Mouse (Mus musculus) heart, embryonic 15.5 days (tissue): ENCODE measurements around the gene 2410004B18Rik. TPM values are rescaled to one million over a fixed set of nuclear protein-coding genes. Genes with fewer than 3 reads are reported as not detected.
"Not testable (repeated sequence)": the region's sequence is repeated elsewhere in the genome, so short reads cannot be mapped to it uniquely, and the experiment has no call there.

Experiments used
- ATAC-seq: fragments of 200-750 bp; cut with Nextera tagmentation; replicated peaks from 2 replicates; pipeline ENCODE4 v1.8.0; 2017; ENCODE audit warnings: low read depth, moderate TSS enrichment; ENCODE audit not compliant: insufficient number of reproducible peaks, insufficient read depth, low FRiP score
- H3K27ac ChIP-seq: fragments of 300-500 bp; sonication (generic); 2 replicates; pipeline ENCODE4 v1.5.1; 2015; ENCODE audit warnings: mild to moderate bottlenecking, inconsistent platforms
- H3K27me3 ChIP-seq: fragments of 300-500 bp; sonication (generic); 2 replicates; pipeline ENCODE4 v1.6.1; 2015; ENCODE audit warnings: inconsistent platforms
- H3K36me3 ChIP-seq: fragments of 300-500 bp; sonication (generic); 2 replicates; pipeline ENCODE4 v1.6.1; 2015; ENCODE audit warnings: mild to moderate bottlenecking, inconsistent platforms
- H3K4me1 ChIP-seq: fragments of 300-500 bp; sonication (generic); replicated peaks from 2 replicates; pipeline ENCODE4 v1.6.1; 2015; ENCODE audit warnings: inconsistent platforms
- H3K4me2 ChIP-seq: fragments of 300-500 bp; sonication (generic); 2 replicates; pipeline ENCODE4 v1.6.1; 2015; ENCODE audit warnings: inconsistent platforms, mild to moderate bottlenecking, moderate library complexity
- H3K4me3 ChIP-seq: fragments of 300-500 bp; sonication (generic); 2 replicates; pipeline ENCODE4 v1.5.1; 2015; ENCODE audit warnings: mild to moderate bottlenecking, inconsistent platforms
- H3K9ac ChIP-seq: fragments of 300-500 bp; sonication (generic); 2 replicates; pipeline ENCODE4 v1.6.1; 2015; ENCODE audit warnings: mild to moderate bottlenecking, inconsistent platforms
- H3K9me3 ChIP-seq: fragments of 300-500 bp; sonication (generic); replicated peaks from 2 replicates; pipeline ENCODE4 v1.6.1; 2016; ENCODE audit warnings: inconsistent platforms
- WGBS: fragments of 180-500 bp; shearing (Covaris S2); methylation state at CpG from one replicate; pipeline ENCODE4 v1.1.7; 2015; ENCODE audit warnings: mixed read lengths; 5-methylcytosine and 5-hydroxymethylcytosine counted together
- polyA plus RNA-seq: library from polyadenylated mRNA; unstranded; fragments of >200 nt; fragmentation: Nextera tagmentation; extraction: Ambion mirVana; gene quantifications from 2 replicates; pipeline ENCODE4 v1.2.1, GENCODE M21; 2015

The 2410004B18Rik gene
- polyA plus RNA-seq, 1 experiment from 2014 or later: 45.4 TPM

GRCm38 (mm10) chr3:145951287-145952165, 13.7 kb downstream of the 2410004B18Rik start:
- WGBS: 51% methylated on average over 17 of the region's 17 CpGs
- peak; percentile 33; the same call in 1 of the 2 replicates for ATAC-seq
- peaks cover 33% of the 10 kb centered on the region for H3K4me1 ChIP-seq
- H3K9ac ChIP-seq: no peak overlapping the region
- H3K4me3 ChIP-seq: no peak overlapping the region
- H3K36me3 ChIP-seq: no peaks in the 10 kb centered on the region
- H3K4me2 ChIP-seq: no peak overlapping the region
- no peaks in the 10 kb centered on the region for H3K9me3 ChIP-seq
- H3K27me3 ChIP-seq: no peaks in the 10 kb centered on the region
- H3K27ac ChIP-seq: peak overlapping the region; percentile 45

DNA sequence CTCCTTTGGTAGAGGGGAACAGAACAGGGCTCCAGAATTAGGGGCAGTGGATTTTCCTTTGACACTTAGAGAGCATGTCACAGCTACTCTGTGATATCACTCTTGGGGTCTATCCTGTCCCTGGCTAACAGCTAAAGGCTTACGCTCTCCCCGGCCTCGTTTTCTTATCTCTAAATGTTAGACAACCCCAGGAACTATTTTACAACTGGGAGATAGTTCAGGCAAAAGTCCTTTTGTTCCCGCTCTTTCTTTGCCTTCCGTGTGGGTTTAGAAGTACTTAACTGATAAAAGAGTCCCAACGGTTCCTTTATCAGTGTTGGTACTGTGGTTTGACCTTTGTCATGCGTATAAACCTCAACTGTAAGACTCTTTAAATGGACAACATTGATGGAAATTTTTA, 15.1 kb downstream of the 2410004B18Rik start:
- no peaks in the 10 kb centered on the region for H3K9me3 ChIP-seq
- no peak for ATAC-seq

GRCm38 (mm10) chr3:145953411-145953810, 15.6 kb downstream of the 2410004B18Rik start:
- 75% methylated on average over 2 of the region's 2 CpGs for WGBS
- Histone ChIP-seq H3K27ac (no peak overlapping the region), H3K27me3 (no peaks in the 10 kb centered on the region), H3K36me3 (no peaks in the 10 kb centered on the region), H3K4me3 (no peak overlapping the region), H3K4me2 (no peak overlapping the region), H3K4me1 (peaks cover 24% of the 10 kb centered on the region), H3K9ac (no peak overlapping the region), H3K9me3 (0 out of 2 replicates have a peak, but pooled peaks cover 3% of the 10 kb centered on the region)
- ATAC-seq: no peak

More for the DNA sequence above, 15.1 kb downstream of the 2410004B18Rik start:
- Histone ChIP-seq H3K27me3 (no peaks in the 10 kb centered on the region), H3K4me3 (no peak overlapping the region), H3K4me1 (peaks cover 24% of the 10 kb centered on the region), H3K27ac (peak overlapping the region; percentile 31), H3K4me2 (no peak overlapping the region), H3K9ac (no peak overlapping the region), H3K36me3 (no peaks in the 10 kb centered on the region)
- 23% methylated on average over 7 of the region's 7 CpGs for WGBS

DNA sequence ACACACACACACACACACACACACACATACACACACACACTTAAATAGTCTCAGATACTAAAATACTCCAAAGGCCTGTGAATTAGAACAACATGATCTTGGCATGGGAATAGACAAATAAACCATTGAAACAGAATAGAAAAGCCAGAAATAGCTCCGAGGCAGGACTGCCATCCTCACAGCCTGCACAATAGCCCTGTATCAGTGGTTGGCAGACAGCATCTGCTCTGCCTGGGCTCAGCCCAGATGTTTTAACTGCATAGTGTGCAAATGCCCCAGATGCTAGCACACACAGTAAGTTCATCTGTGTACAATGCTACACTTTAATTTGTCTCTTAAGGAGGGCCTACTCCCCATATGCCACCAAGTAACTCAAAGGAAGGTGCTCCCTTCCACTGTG, 22.0 kb downstream of the 2410004B18Rik start:
- Histone ChIP-seq H3K27ac (peak overlapping the region; percentile 65), H3K9ac (no peak overlapping the region)
- WGBS: 13% methylated on average over 1 of the region's 1 CpGs

DNA sequence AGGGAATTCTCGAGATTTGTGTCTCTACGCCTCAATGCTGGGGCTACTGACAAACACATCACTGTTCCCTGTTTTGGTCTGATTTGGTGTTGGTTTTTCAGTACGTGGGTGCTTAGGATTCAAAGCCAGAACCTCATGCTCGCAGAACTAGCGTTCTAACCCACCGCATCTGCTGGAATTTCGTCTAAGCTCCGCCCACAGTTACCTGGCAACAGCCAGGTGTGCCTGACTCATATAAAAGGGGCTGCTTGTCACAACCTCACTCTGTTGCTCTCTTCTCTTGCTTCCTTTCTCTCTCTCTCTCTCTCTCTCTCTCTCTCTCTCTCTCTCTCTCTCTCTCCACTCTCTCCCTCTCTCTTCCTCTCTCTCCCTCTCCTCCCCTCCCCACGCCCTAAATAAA, 24.6 kb downstream of the 2410004B18Rik start:
- Histone ChIP-seq H3K9ac (no peak overlapping the region), H3K36me3 (no peaks in the 10 kb centered on the region), H3K27ac (peak overlapping the region; percentile 93), H3K4me1 (peaks cover 46% of the 10 kb centered on the region), H3K27me3 (no peaks in the 10 kb centered on the region), H3K9me3 (0 out of 2 replicates have a peak, but pooled peaks cover 3% of the 10 kb centered on the region), H3K4me2 (no peak overlapping the region), H3K4me3 (no peak overlapping the region)
- no peak for ATAC-seq
- WGBS: 39% methylated on average over 9 of the region's 9 CpGs

More for the DNA sequence above, 22.0 kb downstream of the 2410004B18Rik start:
- Histone ChIP-seq H3K36me3 (no peaks in the 10 kb centered on the region), H3K4me1 (peaks cover 31% of the 10 kb centered on the region), H3K9me3 (0 out of 2 replicates have a peak, but pooled peaks cover 3% of the 10 kb centered on the region), H3K4me3 (no peak overlapping the region), H3K27me3 (no peaks in the 10 kb centered on the region), H3K4me2 (no peak overlapping the region)
- ATAC-seq: no peak

- H3K9ac ChIP-seq: peak overlapping the region; percentile 44
- H3K4me2 ChIP-seq: peak overlapping the region; percentile 54
- H3K4me1 ChIP-seq: peaks cover 46% of the 10 kb centered on the region
- no peaks in the 10 kb centered on the region for H3K36me3 ChIP-seq
- 0 out of 2 replicates have a peak, but pooled peaks cover under 1% of the 10 kb centered on the region for H3K9me3 ChIP-seq
- H3K4me3 ChIP-seq: peak overlapping the region; percentile 24
- H3K27ac ChIP-seq: peak overlapping the region; percentile 93
- no peaks in the 10 kb centered on the region for H3K27me3 ChIP-seq
- WGBS: 16% methylated on average over 31 of the region's 31 CpGs
- peak; percentile 51 for ATAC-seq
Observed at GRCm38 (mm10) chr3:145963101-145964017, 25.5 kb downstream of the 2410004B18Rik start.

DNA sequence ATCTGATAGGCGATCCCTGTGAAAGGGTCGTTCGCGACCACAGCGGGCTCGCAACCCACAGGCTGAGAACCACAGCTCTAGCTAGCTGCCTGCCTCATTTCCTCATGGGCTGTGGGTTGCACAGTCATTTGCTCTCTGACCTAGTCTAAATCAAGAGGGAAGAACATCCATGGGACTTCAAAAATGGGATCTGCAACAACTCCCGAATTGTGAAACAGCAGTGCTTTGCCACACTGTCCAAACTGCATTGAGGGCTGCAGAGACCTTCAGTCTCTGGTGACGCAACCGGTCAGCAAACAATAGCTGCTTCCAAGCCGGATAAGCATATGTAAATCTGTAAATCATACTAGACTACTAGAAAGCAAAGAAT, 26.2 kb downstream of the 2410004B18Rik start:
- H3K4me2 ChIP-seq: peak overlapping the region; percentile 54
- H3K9me3 ChIP-seq: no peaks in the 10 kb centered on the region
- H3K27ac ChIP-seq: peak overlapping the region; percentile 93
- peak overlapping the region; percentile 44; the same call in 1 of the 2 replicates for H3K9ac ChIP-seq
- peaks cover 49% of the 10 kb centered on the region for H3K4me1 ChIP-seq
- H3K36me3 ChIP-seq: no peaks in the 10 kb centered on the region
- H3K27me3 ChIP-seq: no peaks in the 10 kb centered on the region
- 21% methylated on average over 10 of the region's 10 CpGs for WGBS
- ATAC-seq: peak; percentile 16; the same call in 1 of the 2 replicates
- no peak overlapping the region for H3K4me3 ChIP-seq

- H3K27me3 ChIP-seq: no peaks in the 10 kb centered on the region
- H3K4me2 ChIP-seq: peak overlapping the region; percentile 54
- H3K9ac ChIP-seq: no peak overlapping the region
- H3K27ac ChIP-seq: peak overlapping the region; percentile 93
- peaks cover 53% of the 10 kb centered on the region for H3K4me1 ChIP-seq
- no peaks in the 10 kb centered on the region for H3K36me3 ChIP-seq
- 5% methylated on average over 10 of the region's 10 CpGs for WGBS
- peak; percentile 80 for ATAC-seq
- H3K4me3 ChIP-seq: no peak overlapping the region
- H3K9me3 ChIP-seq: no peaks in the 10 kb centered on the region
Observed at GRCm38 (mm10) chr3:145964473-145964872, 26.7 kb downstream of the 2410004B18Rik start.

- 70% methylated on average over 3 of the region's 3 CpGs for WGBS
- not testable (repeated sequence) for H3K9me3 ChIP-seq, H3K4me2 ChIP-seq, H3K27me3 ChIP-seq, H3K9ac ChIP-seq, H3K4me3 ChIP-seq, ATAC-seq, H3K36me3 ChIP-seq
- Histone ChIP-seq H3K27ac (peak overlapping the region; percentile 93), H3K4me1 (peaks cover 52% of the 10 kb centered on the region)
Observed at GRCm38 (mm10) chr3:145965583-145965982, 27.8 kb downstream of the 2410004B18Rik start.

GRCm38 (mm10) chr3:145966806-145967205, 29.0 kb downstream of the 2410004B18Rik start:
- Histone ChIP-seq H3K9ac (no peak overlapping the region), H3K4me2 (no peak overlapping the region), H3K27me3 (no peaks in the 10 kb centered on the region), H3K4me3 (no peak overlapping the region), H3K9me3 (no peaks in the 10 kb centered on the region), H3K27ac (peak overlapping the region; percentile 93), H3K4me1 (peaks cover 59% of the 10 kb centered on the region), H3K36me3 (no peaks in the 10 kb centered on the region)
- ATAC-seq: no peak; the same call in 1 of the 2 replicates
- WGBS: 36% methylated on average over 5 of the region's 5 CpGs

DNA sequence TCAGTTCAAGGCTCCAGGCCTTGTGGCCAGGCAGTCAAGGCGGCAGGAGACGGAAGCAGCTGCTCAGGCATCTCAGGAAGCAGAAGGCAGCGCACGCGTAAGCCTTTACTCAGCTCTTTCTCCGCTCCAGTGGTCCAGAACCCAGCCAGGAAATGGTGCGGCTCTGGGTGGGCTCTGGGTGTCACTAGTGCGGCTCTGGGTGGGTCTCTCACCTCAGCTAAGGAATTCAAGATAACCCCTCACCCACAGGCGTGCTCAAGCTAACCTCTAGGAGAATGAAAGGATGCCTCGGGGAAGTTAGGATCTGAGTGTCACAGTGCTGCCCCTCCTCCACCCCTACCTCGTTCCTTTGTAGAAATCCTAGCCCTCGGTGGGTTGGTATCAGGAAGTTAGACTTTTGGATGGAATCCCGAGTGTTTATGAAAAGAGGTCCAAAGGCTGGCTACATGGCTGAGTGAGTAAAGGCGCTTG, 31.3 kb downstream of the 2410004B18Rik start:
- H3K9me3 ChIP-seq: peaks cover 2% of the 10 kb centered on the region
- H3K4me1 ChIP-seq: peaks cover 44% of the 10 kb centered on the region
- H3K9ac ChIP-seq: no peak overlapping the region
- H3K4me3 ChIP-seq: no peak overlapping the region
- no peaks in the 10 kb centered on the region for H3K27me3 ChIP-seq
- ATAC-seq: no peak
- H3K36me3 ChIP-seq: no peaks in the 10 kb centered on the region
- H3K4me2 ChIP-seq: 0 out of 2 replicates have a peak overlapping the region, but pooled peaks have one; percentile 24
- WGBS: 45% methylated on average over 14 of the region's 14 CpGs
- H3K27ac ChIP-seq: peak overlapping the region; percentile 56
